Mouse (Mus musculus): ENCODE measurements around the gene Krtcap3.
"Not testable (repeated sequence)": the region's sequence is repeated elsewhere in the genome, so short reads cannot be mapped to it uniquely, and the experiment has no call there.

The Krtcap3 gene

GRCm38 (mm10) chr5:31251541-31252101, at the start of gene Krtcap3:
Gene Krtcap3, plus strand, starts transcription at chr5:31251691.
- DNase-seq: peak; percentile 73

DNA sequence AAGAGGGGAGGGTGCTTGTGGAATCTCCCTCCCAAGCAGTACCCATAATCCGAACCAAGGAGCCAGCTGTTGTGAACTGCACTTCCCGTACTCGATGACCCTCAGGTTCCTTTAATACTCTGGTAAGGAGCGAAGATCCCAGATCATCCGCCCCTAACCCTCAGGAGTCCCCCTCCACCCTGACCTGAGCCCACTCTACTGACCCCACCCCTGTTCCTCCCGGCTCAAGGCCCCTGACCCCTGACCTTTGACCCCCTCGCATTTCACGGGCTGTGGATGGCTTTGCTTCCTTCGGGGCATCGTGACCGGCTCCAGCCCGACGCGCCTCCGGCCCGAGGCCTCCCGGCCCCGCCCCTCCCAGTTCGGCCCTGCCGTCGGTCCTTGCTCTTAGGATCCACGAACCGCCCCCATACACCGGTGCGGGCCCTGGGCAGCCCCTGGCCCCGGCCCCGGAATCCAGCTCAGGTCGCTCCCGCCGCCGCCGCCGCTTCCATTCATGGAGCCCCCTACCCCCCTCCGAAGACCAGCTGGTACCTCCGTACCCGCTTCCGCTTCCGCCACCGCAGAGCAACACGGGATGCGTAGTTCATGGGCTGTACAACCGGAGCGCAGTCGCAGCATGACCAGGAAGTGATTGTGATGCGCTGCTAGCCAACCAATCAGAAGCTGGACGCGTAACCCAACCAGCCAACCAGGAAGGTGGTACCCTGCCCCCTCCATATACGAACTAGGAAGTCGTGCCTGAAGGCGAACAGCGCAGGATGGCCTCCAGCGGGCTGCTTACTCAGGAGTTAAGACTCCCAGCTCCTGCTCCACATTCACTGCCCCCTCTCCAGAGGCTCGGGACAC, 49.5 kb upstream of the Krtcap3 start, which contains the start of gene Zfp513:
Gene Zfp513 (minus strand): TSS at position 562 of the 849 bp plus-strand sequence.
- peak; percentile 98 for DNase-seq

DNA sequence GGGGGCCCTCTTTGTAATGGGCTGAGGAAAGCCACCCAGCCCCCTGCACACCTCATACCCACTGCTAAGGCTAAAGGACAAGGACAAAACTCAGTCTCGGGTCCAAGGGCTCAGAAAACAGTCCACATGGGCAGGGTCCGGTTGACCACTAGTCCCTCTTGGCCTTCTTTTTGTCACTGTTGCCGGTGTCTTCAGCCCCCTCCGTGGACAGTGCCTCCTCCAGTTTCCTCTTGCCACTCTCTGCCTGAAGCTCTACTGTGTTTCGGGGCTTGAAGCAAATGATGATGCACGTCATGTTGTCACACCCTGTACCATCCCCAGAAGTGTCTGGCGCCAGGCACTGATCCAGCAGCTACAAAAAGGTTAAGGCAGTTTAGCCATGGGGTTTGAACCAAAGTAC, 48.6 kb upstream of the Krtcap3 start:
- DNase-seq: no peak

DNA sequence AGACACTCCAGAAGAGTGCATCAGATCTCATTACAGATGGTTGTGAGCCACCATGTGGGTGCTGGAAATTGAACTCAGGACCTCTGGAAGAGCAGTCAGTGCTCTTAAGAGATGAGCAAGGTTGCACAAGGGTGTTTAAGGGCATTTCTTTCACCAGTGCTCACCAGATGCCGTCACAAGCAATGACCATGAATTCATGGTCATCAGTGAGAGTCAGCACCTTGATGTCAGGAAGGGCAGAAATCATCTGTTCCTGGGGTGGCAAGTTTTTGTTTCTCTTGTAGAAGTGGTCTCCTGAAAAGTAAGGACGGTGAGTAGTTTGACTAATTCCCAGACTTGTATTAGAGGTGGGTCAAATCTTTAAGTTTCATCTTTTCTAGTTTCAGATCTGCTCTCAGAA, 47.6 kb upstream of the Krtcap3 start:
- no peak for DNase-seq

- no peak for DNase-seq
Observed at GRCm38 (mm10) chr5:31204421-31204820, 47.1 kb upstream of the Krtcap3 start.

GRCm38 (mm10) chr5:31216554-31216953, 34.9 kb upstream of the Krtcap3 start:
- not testable (repeated sequence) for DNase-seq

GRCm38 (mm10) chr5:31218294-31218693, 33.2 kb upstream of the Krtcap3 start:
- no peak for DNase-seq

GRCm38 (mm10) chr5:31219070-31219469, 32.4 kb upstream of the Krtcap3 start:
- DNase-seq: peak; percentile 52

GRCm38 (mm10) chr5:31219474-31219873, 32.0 kb upstream of the Krtcap3 start:
- DNase-seq: no peak

- peak; percentile 58 for DNase-seq
Observed at GRCm38 (mm10) chr5:31219911-31220447, 31.5 kb upstream of the Krtcap3 start.

DNA sequence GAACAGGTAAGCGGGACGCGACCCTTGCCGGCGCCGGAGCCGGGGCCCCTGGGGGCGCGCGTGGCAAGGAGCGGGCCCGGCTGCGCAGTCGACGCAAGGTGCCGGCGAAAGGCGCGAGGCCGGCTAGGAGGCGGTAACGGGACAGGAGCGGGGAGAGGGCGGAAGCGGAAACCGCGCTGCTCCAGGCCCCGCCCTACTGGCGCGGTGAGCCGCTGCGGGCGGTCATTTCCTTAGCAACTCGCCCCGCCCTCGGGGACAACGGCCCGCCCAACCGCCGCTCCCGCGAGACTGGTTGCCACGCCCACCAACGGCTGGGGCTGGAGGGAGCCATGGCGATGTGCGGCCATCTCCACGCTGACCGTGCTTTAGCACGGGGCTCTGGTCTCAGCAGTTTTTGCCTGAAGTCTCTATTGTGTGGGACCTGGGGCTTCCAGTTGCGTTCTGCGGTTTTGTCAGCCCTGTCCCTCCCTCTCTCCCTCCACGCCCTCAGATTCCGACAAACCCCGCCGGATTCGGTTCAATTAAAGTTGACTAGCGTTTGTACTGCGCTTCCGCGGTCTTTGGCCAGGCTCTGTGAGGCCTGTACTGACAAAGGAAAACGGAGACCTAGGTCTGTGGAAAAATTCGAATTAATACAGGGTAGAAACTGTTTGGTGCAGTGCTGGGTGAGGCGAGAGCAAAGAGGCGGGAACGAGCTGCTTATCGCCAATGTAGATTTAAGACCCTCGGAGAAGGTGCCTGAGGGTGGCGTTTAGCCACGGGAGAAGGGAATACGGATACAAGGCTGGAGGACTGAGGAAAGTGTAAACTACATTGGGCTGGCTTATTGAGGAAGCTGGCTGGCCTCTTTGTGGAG, 30.8 kb upstream of the Krtcap3 start, which contains the start of gene Ppm1g:
Gene Ppm1g (minus strand): TSS at position 240 of the 856 bp plus-strand sequence.
- DNase-seq: peak; percentile 98

- DNase-seq: peak; percentile 61
Observed at GRCm38 (mm10) chr5:31221304-31221945, 30.1 kb upstream of the Krtcap3 start.

GRCm38 (mm10) chr5:31222696-31223095, 28.8 kb upstream of the Krtcap3 start:
- no peak for DNase-seq

- DNase-seq: no peak
Observed at GRCm38 (mm10) chr5:31226641-31227040, 24.9 kb upstream of the Krtcap3 start.

DNA sequence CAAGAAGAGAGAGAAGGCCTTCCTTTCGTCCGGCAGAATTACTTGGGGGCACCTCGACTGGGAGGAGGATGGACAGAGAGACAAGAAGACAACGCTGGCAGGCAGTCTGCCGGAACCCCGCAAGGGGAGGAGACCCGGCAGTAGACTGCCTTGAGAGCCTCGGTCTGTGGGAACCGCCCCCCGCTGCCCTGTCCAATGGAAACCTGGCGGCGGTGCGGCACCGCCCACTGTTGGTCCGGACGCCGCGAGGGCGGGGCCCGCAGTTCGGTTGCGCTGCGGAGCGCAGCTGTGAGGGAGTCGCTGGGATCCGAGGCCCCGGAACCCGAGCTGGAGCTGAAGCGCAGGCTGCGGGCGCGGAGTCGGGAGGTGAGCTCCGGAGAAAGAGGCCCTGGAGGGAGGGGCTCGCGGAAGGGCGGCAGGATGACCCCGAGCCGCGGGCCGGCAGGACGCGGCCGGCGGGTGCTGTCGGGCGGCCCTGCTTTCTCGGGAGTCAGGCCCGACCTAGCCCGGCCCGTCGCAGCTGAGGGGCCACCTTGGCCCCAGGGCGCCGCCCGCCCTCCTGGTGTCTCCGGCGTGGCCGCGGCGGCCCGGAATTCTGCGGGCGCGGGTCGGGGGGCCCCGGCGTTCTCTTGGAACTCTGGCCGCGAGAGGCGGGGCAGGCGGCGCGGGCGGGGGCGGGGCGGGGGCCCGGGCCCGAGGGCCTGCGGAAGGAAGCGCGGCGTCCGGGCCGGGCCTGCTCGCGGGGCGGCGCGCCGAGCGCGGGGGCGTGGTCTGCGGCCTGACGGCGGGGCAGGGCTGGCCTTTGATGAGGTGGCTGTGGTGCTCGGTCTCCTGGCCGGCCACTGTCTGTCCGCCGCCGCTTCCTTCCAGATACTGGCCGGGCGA, 10.6 kb upstream of the Krtcap3 start, which contains the start of the genes Nrbp1 and Gm9970:
Gene Nrbp1 (plus strand): TSS at position 228 of the 885 bp plus-strand sequence.
Gene Gm9970 (minus strand): TSS at position 596 of the 885 bp plus-strand sequence.
- peak; percentile 98 for DNase-seq

DNA sequence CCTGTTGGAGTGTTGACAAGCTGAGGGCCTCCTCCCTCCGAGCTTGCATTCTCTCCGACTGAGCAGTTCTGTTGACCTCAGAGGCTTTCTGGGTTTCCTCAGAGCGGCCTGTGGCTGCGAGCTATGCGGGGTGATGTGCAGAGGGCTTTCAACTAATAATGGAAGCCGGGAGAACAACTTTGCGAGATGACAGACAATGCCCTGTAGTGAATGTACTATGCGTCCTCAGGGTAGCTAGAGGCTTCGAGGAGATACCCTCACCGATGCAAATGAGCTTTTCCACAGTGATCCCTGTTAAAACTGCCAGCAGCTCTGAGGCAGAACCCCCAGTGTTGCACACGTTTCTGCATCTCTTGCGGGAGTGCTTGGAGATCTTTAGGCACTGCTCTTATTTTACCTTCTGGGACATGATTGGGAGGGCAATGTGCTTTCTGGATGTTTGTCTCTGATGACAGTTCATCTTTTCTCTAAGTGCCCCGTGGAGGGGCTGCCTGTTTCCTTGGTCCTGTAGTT, 9.9 kb upstream of the Krtcap3 start:
- no peak for DNase-seq

DNA sequence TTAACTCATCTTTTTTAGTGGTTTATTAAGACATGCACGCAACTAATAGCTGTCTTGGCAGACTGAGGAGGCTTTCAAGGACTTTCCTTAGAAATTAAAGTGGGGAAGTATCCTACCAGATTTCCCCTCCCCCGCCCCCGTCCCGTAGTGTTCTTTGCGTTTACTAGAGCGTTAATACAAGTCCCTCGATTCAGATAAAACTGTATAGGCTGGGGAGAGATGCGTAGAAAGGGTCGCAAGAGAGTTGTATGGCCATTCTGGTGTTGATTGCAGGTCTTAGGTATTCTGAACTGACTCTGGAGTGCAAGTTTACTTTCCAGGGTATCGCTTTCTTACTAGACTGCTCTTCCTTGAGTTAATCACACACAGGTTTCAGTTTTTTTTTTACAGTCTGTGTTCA, 9.3 kb upstream of the Krtcap3 start:
- no peak for DNase-seq

GRCm38 (mm10) chr5:31250716-31251115, 775 bp upstream of the Krtcap3 start:
- no peak for DNase-seq

GRCm38 (mm10) chr5:31252151-31252550, 660 bp downstream of the Krtcap3 start:
- no peak for DNase-seq

DNA sequence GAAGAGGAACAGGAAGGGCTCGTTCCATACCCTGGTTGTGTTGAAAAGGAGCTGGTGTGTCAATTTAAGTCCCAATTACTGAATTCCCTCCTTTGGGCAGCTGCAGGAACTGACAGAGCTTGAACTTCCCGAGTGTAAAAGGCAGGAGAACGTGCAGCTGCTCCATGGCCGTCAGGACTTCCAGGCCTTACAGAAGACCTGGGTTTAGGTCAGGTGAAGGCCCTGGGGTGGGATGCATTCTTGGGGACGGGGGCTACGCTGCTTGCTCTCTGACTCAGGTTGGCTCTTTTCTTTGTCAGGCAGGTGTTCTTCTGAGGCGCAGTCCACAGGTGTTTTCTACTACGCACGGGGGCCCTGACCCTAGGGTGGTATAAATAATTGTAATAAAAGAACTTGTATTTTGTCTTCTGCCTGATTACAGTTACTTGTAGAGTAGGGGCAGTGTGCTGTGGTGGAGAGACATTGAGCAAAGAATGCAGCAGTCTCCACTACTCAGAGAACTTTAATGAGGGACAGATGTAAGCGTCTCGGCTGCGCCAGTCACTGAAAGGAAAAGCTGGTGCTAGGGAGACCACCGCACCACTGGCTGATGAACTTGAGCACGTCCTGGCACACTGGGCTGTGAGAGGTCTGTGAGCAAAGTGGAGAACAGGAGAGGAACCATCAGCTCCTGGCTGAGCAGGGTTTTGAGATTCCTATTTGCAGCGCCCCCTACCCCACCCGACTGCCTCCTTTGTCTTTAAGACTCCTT, 1.5 kb downstream of the Krtcap3 start:
- DNase-seq: no peak

Measured in lung, postnatal 10 days (tissue).